Mouse (Mus musculus): ENCODE data around the gene Nmur1. TPM values are rescaled to one million over a fixed set of nuclear protein-coding genes. Genes with fewer than 3 reads are reported as not detected.

Gene Nmur1
- polyA plus RNA-seq (2015; fragmentation: Illumina TruSeq; extraction: RNeasy Lipid Tissue Mini Kit (QIAGEN cat#74804); ENCODE audit: insufficient read depth, low read depth, low replicate concordance), result not detected

GRCm38 (mm10) chr1:86426128-86426527 is at the start of gene Nmur1, which contains the start of gene Tex44:
TSS of gene Nmur1 (minus strand) at chr1:86426228.
TSS of gene Tex44 (plus strand) at chr1:86426329.

GRCm38 (mm10) chr1:86358906-86359797 is 66.9 kb downstream of the Nmur1 start, which contains the start of gene Ncl:
TSS of gene Ncl (minus strand) at chr1:86359400.

Other genes with a start within 250 kb of the Nmur1 start
- gene B3gnt7, start 123.4 kb downstream of the Nmur1 start, polyA plus RNA-seq (2015; fragmentation: Illumina TruSeq; extraction: RNeasy Lipid Tissue Mini Kit (QIAGEN cat#74804); ENCODE audit: insufficient read depth, low read depth, low replicate concordance), result 0.63 TPM
- gene Ncl, start 66.8 kb downstream of the Nmur1 start, polyA plus RNA-seq (2015; fragmentation: Illumina TruSeq; extraction: RNeasy Lipid Tissue Mini Kit (QIAGEN cat#74804); ENCODE audit: insufficient read depth, low read depth, low replicate concordance), result 37.5 TPM
- gene Tex44, start 101 bp upstream of the Nmur1 start, polyA plus RNA-seq (2015; fragmentation: Illumina TruSeq; extraction: RNeasy Lipid Tissue Mini Kit (QIAGEN cat#74804); ENCODE audit: insufficient read depth, low read depth, low replicate concordance), result not detected
- 214 TPM for gene Ptma, start 100.5 kb upstream of the Nmur1 start, polyA plus RNA-seq (2015; fragmentation: Illumina TruSeq; extraction: RNeasy Lipid Tissue Mini Kit (QIAGEN cat#74804); ENCODE audit: insufficient read depth, low read depth, low replicate concordance)
- 5.8 TPM for gene Pde6d, start 156.4 kb upstream of the Nmur1 start, polyA plus RNA-seq (2015; fragmentation: Illumina TruSeq; extraction: RNeasy Lipid Tissue Mini Kit (QIAGEN cat#74804); ENCODE audit: insufficient read depth, low read depth, low replicate concordance)
- 3.7 TPM for gene Cops7b, start 156.7 kb upstream of the Nmur1 start, polyA plus RNA-seq (2015; fragmentation: Illumina TruSeq; extraction: RNeasy Lipid Tissue Mini Kit (QIAGEN cat#74804); ENCODE audit: insufficient read depth, low read depth, low replicate concordance)
- not detected for gene Nppc, start 244.3 kb upstream of the Nmur1 start, polyA plus RNA-seq (2015; fragmentation: Illumina TruSeq; extraction: RNeasy Lipid Tissue Mini Kit (QIAGEN cat#74804); ENCODE audit: insufficient read depth, low read depth, low replicate concordance)

Data from pancreas, adult 10 weeks (tissue).